Mouse (Mus musculus) spleen, postnatal 4 days (tissue): ENCODE measurements around the gene Fndc10.
"Not testable (repeated sequence)": the region's sequence is repeated elsewhere in the genome, so short reads cannot be mapped to it uniquely, and the experiment has no call there.

Source experiments
- DNase-seq, 2 experiments: peaks; one replicate each; pipeline ENCODE4 v3.0.0; 2022; ENCODE audit warnings: low spot score in 2 of 2

Gene Fndc10

DNA sequence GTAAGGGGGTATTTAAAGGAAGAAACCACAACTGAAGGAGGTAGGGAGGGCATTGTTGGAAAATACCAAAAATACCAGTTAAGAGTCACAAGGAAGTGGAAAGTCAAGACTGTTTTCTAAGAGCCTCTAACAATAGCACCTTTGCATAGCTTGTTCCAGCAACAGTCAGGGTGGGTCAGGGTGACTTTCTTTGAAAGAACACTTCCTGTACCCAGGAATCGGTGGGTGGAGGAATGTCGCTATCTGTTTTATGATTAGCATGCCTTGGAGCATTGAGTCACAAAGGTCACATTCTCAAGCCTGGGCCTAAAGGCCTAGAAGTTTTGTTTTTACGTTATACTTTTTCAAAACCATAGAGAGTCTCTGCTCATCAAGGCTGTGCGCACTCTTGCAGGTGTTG is 6.4 kb upstream of the Fndc10 start:
- DNase-seq, result not testable (repeated sequence)

GRCm38 (mm10) chr4:155690571-155691375 is 3.4 kb upstream of the Fndc10 start:
- DNase-seq, result no peak

GRCm38 (mm10) chr4:155692421-155692820 is 1.7 kb upstream of the Fndc10 start:
- DNase-seq, result no peak

GRCm38 (mm10) chr4:155694482-155695401 is 600 bp downstream of the Fndc10 start:
- peak; percentile 42 to 74 for DNase-seq

GRCm38 (mm10) chr4:155695531-155696062 is 1.5 kb downstream of the Fndc10 start:
- no peak for DNase-seq

DNA sequence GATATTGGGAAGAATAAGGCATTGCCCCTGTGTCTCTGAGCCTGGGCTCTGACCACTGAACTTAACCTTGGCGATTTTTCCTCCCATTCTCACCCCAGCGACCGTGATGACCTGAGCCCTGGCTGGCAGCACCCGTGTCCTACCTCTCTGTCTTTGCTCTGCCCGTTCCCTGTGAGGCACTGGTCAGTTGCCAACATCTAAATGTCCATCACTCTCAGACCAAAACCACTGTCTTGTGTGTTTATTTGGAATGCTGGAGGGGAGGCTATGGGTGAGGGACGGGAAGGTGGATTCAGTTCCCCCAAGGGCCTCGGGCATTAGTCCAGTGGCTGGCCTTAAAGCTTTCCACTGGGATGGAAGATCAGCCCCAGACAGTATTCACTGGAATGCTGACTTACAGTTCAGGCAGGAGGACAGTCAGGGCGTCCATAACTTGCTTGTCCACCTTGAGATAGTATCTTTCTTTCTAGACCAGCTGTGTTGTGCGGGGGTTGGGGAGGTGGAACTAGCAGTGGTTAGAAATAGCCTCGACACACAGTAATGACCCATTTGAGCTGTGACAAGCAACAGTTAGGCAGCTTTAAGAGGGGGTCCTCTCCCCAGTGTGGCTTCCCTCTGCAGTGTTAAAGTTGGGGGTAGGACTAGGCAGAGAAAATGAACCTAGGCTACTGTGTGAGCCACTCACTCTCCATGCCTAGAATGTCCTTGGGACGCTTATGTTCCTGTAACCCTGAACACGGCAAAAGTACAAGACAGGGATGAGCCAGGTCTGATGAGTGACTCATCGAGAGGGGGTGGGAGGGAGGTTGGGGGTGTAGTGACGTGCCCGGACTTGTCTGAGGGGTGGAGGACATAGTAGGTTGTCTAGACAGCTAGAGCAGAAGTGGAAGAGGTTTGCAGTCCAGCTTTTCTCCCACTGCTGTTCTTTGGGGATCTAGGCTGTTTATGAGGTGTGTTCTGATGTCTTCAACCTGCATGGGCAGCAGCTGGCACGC is 2.4 kb downstream of the Fndc10 start:
- no peak for DNase-seq

- DNase-seq, result no peak
Observed at GRCm38 (mm10) chr4:155700425-155700824, 6.3 kb downstream of the Fndc10 start.

DNA sequence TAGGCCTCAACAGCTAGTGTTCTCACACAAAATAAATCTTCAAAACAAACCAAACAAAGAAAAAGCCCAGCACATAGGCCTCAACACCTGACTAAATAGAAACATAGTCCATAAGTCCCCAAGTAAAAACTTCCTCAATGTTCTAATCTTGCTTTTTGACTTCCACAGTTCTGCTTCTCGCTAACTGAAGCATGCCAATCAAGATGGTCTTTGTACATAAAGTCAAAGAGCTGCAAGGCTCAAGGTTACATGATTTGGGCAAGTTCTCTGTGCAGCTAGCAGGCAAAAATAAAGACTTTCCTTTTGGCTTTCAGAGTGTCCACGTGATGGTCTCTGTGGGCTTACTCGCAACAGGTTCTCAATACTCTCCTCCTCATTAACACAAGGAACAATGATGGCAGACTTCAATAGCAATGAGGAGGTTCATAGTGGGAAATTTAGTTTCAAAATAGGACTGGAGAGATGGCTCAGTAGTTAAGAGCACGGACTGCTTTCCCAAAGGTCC is 9.3 kb downstream of the Fndc10 start:
- no peak for DNase-seq

DNA sequence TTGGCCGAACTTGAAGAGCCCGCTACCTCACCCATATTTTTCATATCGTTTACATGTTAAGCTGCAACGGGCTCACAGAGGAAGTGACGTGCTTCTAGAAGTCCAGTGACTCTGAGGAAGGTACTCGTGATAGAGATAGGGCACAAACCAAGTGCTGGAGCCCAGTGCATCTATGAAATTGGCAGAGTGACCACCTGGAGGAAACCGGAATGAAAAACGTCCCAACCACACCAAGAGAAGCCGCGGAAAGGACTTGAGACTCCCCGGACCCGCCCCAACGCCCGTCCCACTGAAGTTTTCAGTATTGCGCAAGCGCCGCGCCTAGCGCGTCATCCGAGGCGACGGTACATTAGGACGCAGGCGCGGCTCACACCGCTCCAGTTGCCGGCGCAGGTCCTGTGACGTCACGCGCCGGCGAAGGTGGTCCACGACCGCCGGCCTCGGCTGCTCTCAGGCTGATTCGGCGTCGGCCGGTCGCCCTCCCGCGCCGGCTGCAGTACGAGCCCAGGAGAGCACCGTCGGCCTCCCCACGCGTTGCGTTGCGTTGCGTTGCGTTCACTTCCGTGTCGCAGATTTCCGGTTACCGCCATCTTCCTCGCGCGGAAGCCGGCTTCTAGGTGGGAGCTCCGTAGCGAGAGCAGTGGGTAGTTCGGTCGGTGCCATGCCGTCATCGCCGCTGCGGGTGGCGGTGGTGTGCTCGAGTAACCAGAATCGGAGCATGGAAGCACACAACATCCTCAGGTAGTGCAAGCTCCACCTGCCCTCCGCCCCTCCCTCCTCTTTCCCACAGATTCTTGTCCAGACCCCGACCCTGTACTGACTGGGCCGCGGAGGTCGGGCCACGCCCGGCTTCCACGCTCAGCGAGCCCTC is 10.8 kb downstream of the Fndc10 start, which contains the start of gene Ssu72:
Ssu72 (plus strand) TSS at position 80 of the 871 bp plus-strand sequence.
- peak; percentile 92 to 97 for DNase-seq

DNA sequence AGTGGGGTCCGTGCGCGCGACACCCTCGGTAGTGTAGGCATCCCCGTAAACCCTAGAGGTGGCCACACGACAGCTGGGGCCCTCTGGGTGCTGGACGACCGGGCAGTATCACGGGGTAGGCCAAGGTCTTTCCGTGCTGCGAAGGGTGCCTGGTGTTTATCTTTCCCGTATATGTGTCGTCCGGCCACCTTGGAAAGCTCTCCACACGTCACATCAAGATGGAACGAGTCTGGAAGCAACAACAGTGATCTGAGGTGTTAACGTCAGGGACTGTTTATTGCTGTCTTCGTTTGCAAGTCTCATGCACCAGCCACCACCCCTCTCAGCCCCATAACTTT is 11.4 kb downstream of the Fndc10 start:
- DNase-seq, result peak in 1 of 2 experiments; percentile 41

DNA sequence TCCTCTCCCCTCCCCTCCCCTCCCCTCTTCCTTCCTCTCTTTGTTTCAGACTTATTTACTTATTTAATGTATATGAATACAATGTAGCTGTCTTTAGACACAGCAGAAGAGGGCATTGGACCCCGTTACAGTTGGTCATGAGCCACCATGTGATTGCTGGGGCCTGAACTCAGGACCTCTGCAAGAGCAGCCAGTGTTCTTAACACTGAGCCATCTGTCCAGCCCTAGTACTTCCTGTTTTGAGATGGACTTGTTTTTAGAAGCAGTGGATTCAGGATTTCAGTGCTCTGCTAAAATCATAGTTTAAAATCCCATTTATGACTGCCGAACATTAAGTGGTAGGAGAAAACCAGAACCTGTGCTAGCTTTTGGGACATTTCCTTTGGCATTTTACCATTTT is 14.4 kb downstream of the Fndc10 start:
- DNase-seq, result no peak

DNA sequence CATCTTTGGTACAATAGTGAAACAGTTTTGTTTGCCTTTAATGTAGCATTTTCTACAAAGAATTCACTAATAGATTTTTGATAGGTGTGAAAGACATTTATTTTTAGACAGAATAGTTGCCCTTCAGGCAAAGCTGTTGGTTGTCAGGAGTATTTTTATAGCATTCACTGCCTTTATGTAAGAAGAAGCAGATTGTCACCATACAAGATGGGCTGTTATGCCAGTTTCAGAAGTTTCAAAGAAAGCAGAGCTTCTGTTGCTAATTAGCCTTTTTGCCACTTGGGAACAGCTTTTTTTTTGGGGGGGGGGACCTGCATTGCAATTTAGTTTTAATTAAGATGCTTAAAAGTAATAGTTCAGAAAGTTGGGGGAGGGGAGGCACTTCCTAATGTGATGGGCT is 14.8 kb downstream of the Fndc10 start:
- no peak for DNase-seq

- no peak for DNase-seq
Observed at GRCm38 (mm10) chr4:155710521-155711252, 16.5 kb downstream of the Fndc10 start.

- no peak for DNase-seq
Observed at GRCm38 (mm10) chr4:155721668-155722083, 27.5 kb downstream of the Fndc10 start.

- DNase-seq, result no peak
Observed at GRCm38 (mm10) chr4:155727993-155728392, 33.9 kb downstream of the Fndc10 start.

DNA sequence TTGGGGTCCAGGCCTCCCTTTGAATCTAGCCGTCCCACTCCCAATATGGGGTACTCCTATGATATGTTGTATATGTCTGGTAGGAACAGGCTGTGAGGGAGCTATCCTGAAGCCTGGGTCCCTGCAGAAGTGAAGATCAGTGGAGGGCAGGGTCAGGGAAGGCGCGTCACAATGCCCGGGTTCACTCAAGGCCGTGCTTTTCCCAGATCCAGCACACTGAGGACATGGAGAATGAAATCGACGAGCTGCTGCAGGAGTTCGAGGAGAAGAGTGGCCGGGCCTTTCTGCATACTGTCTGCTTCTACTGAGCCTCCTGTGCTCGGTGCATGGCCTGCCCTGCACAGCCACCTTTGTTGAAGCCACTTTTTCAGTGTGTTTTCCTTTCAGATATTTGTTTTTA is 39.1 kb downstream of the Fndc10 start:
- no peak for DNase-seq

GRCm38 (mm10) chr4:155734350-155734941 is 40.3 kb downstream of the Fndc10 start, which contains the start of gene Tmem240:
Gene Tmem240, plus strand, starts transcription at chr4:155734800.
- peak; percentile 68 to 81 for DNase-seq

- peak; percentile 28 to 73 for DNase-seq
Observed at GRCm38 (mm10) chr4:155734951-155735702, 41.0 kb downstream of the Fndc10 start.
